Mouse (Mus musculus) lung, adult 2 months (tissue): ENCODE measurements at regions not wholly inside any gene's neighbourhood (a gene's known extent, or its start where the extent isn't known, plus 50 kb on each side); places are given as distances from the start of the nearest gene placed in this dataset.

Experiments
- CTCF ChIP-seq: fragments of 200-500 bp; IDR thresholded peaks from 2 replicates; pipeline ENCODE4 v1.5.1; 2011; ENCODE audit warnings: mild to moderate bottlenecking, low read length, control low read depth; ENCODE audit not compliant: insufficient read depth
- POLR2A ChIP-seq: fragments of 200-500 bp; IDR thresholded peaks from 2 replicates; pipeline ENCODE4 v1.6.1; 2011; ENCODE audit warnings: low read depth, mild to moderate bottlenecking, control low read depth, low read length, borderline replicate concordance; ENCODE audit errors: extremely low read depth

GRCm38 (mm10) chr4:142838363-142838964, 374.3 kb downstream of the Prdm2 start:
- no peak for TF ChIP-seq POLR2A
- TF ChIP-seq CTCF = no peak
